Mouse (Mus musculus) ES-E14 (cell line): ENCODE measurements at regions not wholly inside any gene's neighbourhood (a gene's known extent, or its start where the extent isn't known, plus 50 kb on each side); places are given as distances from the start of the nearest gene placed in this dataset.
A peak's percentile ranks its signal among the peaks of the same experiment; 100 is the strongest.

ENCODE experiments used
- DNase-seq: peaks from one replicate; pipeline ENCODE4 v3.0.0-alpha.2; 2013; ENCODE audit warnings: low read depth, low spot score
- H3K27ac ChIP-seq: 2 replicates; pipeline ENCODE4 v1.5.1; 2012; ENCODE audit warnings: low read depth, mild to moderate bottlenecking, low read length, moderate library complexity, mixed read lengths; ENCODE audit not compliant: poor library complexity, insufficient read depth, severe bottlenecking
- H3K36me3 ChIP-seq: 2 replicates; pipeline ENCODE4 v1.6.1; 2012; ENCODE audit warnings: mild to moderate bottlenecking, low read length, moderate library complexity, mixed read lengths; ENCODE audit not compliant: control insufficient read depth, poor library complexity, insufficient read depth, severe bottlenecking
- H3K4me1 ChIP-seq, 2 experiments: fragments of 150-350 bp in 1 of 2; sonication (generic) in 1 of 2; 2 replicates each; pipeline ENCODE4 v1.6.1; 2012; ENCODE audit warnings: low read length in 2 of 2, mild to moderate bottlenecking in 1 of 2, mixed read lengths in 1 of 2; ENCODE audit not compliant: control insufficient read depth in 2 of 2, insufficient read depth in 2 of 2, poor library complexity in 1 of 2
- H3K4me3 ChIP-seq, 2 experiments: fragments of 150-350 bp in 1 of 2; sonication (generic) in 1 of 2; 2 replicates each; pipeline ENCODE4 v1.5.1; 2012; ENCODE audit warnings: low read length in 2 of 2, low read depth in 1 of 2, mild to moderate bottlenecking in 1 of 2, mixed read lengths in 1 of 2; ENCODE audit not compliant: insufficient read depth in 1 of 2, poor library complexity in 1 of 2, severe bottlenecking in 1 of 2
- H3K9ac ChIP-seq: 2 replicates; pipeline ENCODE4 v1.6.1; 2012; ENCODE audit warnings: low read depth, mild to moderate bottlenecking, low read length, mixed read lengths; ENCODE audit not compliant: poor library complexity, insufficient read depth, severe bottlenecking
- H3K9me3 ChIP-seq: fragments of 150-350 bp; sonication (generic); 2 replicates; pipeline ENCODE4 v1.6.1; 2012; ENCODE audit warnings: low read depth, mild to moderate bottlenecking, low read length; ENCODE audit not compliant: control insufficient read depth, insufficient read depth
- CHD2 ChIP-seq: IDR thresholded peaks from 2 replicates; pipeline ENCODE4 v1.6.1; 2014; ENCODE audit warnings: mild to moderate bottlenecking, low read depth, low read length, inconsistent platforms
- HCFC1 ChIP-seq: IDR thresholded peaks from 2 replicates; pipeline ENCODE4 v1.6.1; 2012; ENCODE audit warnings: low read length, inconsistent platforms, borderline replicate concordance; ENCODE audit not compliant: insufficient read depth
- MAFK ChIP-seq: IDR thresholded peaks from 2 replicates; pipeline ENCODE4 v1.6.1; 2014; ENCODE audit warnings: mild to moderate bottlenecking, low read depth, low read length, inconsistent platforms; ENCODE audit not compliant: insufficient read depth
- ZC3H11A ChIP-seq: IDR thresholded peaks from 2 replicates; pipeline ENCODE4 v1.6.1; 2012; ENCODE audit warnings: low read depth, mild to moderate bottlenecking, inconsistent platforms, low read length, borderline replicate concordance
- ZNF384 ChIP-seq: IDR thresholded peaks from 2 replicates; pipeline ENCODE4 v1.6.1; 2012; ENCODE audit warnings: low read depth, low read length, inconsistent platforms
- in situ Hi-C, 2 experiments: fragments of 600-800 bp; cut with MboI; formaldehyde crosslinking; loops; one replicate each; pipeline ENCODE4 v1.15.1; 2025; ENCODE audit warnings: low sequenced_read_pairs in 2 of 2, inconsistent platforms in 1 of 2; ENCODE audit not compliant: unreplicated experiment in 2 of 2

DNA sequence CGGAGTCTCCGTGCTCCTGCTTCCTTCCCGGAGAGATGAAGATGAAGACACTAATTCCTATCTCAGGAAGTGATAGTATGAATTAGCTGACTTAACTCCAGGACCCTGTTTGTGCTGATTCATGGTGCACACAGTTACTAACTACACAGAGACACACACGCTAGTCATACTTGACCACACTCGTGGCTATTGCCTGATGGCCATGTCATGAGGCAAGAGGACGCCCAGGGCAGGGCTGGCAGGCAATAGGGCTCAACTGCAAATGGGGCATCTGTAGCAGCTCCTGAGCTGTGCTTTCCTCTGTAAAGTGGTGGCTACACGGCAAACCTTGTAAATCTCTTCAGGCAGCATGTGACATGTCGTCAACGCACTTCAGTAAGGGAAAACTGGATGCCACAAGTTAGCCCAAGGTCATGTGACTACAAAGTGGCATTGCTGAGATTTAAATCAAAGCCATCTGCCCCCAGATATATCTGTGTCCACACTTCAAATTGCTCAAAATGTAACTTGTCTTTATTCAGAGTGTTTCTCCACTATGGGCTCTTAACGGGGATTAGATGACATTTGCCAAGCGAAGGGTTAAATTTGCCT lies 70.4 kb downstream of the Zfp706 start:
- TF ChIP-seq ZNF384: no peak
- TF ChIP-seq HCFC1: no peak
- TF ChIP-seq ZC3H11A: no peak
- TF ChIP-seq MAFK: no peak
- no peak for TF ChIP-seq CHD2
- no peak overlapping the region for H3K4me3 ChIP-seq
- no peaks in the 10 kb centered on the region for H3K9me3 ChIP-seq
- in situ Hi-C loops: no loop called here
- no peaks in the 10 kb centered on the region for H3K36me3 ChIP-seq
- no peak overlapping the region for H3K9ac ChIP-seq
- peaks cover 12 to 36% of the 10 kb centered on the region in 2 experiments for H3K4me1 ChIP-seq
- no peak for DNase-seq
- no peak overlapping the region for H3K27ac ChIP-seq

GRCm38 (mm10) chr15:36934801-36935200 lies 72.8 kb downstream of the Zfp706 start:
- in situ Hi-C loops: no loop called here
- TF ChIP-seq MAFK (no peak), ZNF384 (no peak), ZC3H11A (no peak), CHD2 (no peak), HCFC1 (no peak)
- Histone ChIP-seq H3K9ac (no peak overlapping the region), H3K4me3 (no peak overlapping the region), H3K9me3 (no peaks in the 10 kb centered on the region), H3K27ac (no peak overlapping the region), H3K4me1 (peaks cover 18 to 43% of the 10 kb centered on the region in 2 experiments), H3K36me3 (no peaks in the 10 kb centered on the region)
- DNase-seq: no peak

GRCm38 (mm10) chr15:36933581-36933991 lies 74.0 kb downstream of the Zfp706 start:
- no peak overlapping the region for H3K9ac ChIP-seq
- in situ Hi-C loops: no loop called here

GRCm38 (mm10) chr15:36931460-36931859 lies 76.1 kb downstream of the Zfp706 start:
- TF ChIP-seq HCFC1 (no peak), ZNF384 (no peak), ZC3H11A (no peak)
- Histone ChIP-seq H3K4me3 (0 out of 4 replicates have a peak overlapping the region, but pooled peaks of 1 of the 2 experiments have one; percentile 41), H3K27ac (peak overlapping the region; percentile 27; the same call in 1 of the 2 replicates), H3K36me3 (no peaks in the 10 kb centered on the region), H3K4me1 (peaks cover 20 to 40% of the 10 kb centered on the region in 2 experiments), H3K9ac (no peak overlapping the region; the same call in 1 of the 2 replicates), H3K9me3 (no peaks in the 10 kb centered on the region)
- in situ Hi-C loops: no loop called here
- DNase-seq: no peak

More at GRCm38 (mm10) chr15:36933581-36933991, 74.0 kb downstream of the Zfp706 start:
- no peak overlapping the region for H3K27ac ChIP-seq
- no peaks in the 10 kb centered on the region for H3K9me3 ChIP-seq
- no peak for DNase-seq
- TF ChIP-seq ZNF384 (no peak), CHD2 (no peak), ZC3H11A (no peak), MAFK (no peak), HCFC1 (no peak)
- no peak overlapping the region for H3K4me3 ChIP-seq
- H3K36me3 ChIP-seq: no peaks in the 10 kb centered on the region
- peaks cover 21 to 45% of the 10 kb centered on the region in 2 experiments for H3K4me1 ChIP-seq

DNA sequence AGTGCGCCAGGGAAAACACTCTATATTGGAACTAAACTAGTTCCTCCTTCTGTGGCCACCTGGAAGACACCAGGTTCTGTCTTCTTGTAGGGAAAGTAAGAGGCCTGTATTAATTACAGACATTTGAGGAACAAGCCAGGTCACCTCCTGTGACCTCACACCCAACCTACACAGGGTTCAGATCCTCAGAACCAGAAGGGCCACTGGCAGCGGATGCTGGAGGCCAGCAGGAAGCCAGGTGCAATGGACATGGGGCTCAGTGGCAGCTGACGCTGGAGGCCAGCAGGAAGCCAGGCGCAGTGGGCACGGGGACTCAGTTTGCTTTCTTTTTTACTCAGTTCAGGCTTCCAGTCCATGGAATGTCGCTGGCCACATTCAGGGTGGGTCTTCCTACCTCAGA lies 77.1 kb downstream of the Zfp706 start:
- H3K9me3 ChIP-seq: no peaks in the 10 kb centered on the region
- H3K4me3 ChIP-seq: no peak overlapping the region
- H3K36me3 ChIP-seq: no peaks in the 10 kb centered on the region
- in situ Hi-C loops: no loop called here
- no peak for DNase-seq
- H3K9ac ChIP-seq: no peak overlapping the region
- peaks cover 20 to 39% of the 10 kb centered on the region in 2 experiments for H3K4me1 ChIP-seq
- H3K27ac ChIP-seq: no peak overlapping the region; the same call in 1 of the 2 replicates
- TF ChIP-seq ZNF384: no peak
